Mouse (Mus musculus): ENCODE results near the gene Mybpc1.

GRCm38 (mm10) chr10:88491632-88492031 is 113.3 kb downstream of the Mybpc1 start:
- TF ChIP-seq CTCF (IDR thresholded peaks at IDR 0.05; ENCODE audit: low read depth) = 0 out of 2 replicates have a peak, but pooled peaks have one; percentile 3
- no peak for TF ChIP-seq EP300 (IDR thresholded peaks at IDR 0.05; ENCODE audit: low read depth)

All from liver, embryonic 14.5 days (tissue).